ENCODE assay signal across 13 mouse cellular contexts in the genomic region with DNA sequence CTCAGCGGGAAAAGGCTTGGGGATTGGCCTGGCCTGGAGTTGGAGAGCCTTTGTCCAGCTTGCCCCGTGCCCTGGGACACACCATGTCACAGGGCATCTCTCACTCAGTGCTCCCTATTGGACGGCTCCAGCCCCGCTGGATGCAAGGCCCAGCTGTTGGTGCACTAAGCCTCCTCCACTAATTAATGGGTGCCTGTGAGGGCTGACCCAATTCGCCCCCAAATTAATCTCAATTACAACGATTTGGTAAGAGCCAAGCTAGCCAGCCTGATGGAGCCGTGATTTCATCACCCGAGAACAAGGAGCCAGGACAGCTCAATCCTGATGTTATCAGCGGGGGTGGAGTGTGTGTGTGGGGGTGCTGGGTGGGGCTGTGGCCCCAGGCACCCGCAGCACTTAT.
A peak's percentile ranks its signal among the peaks of the same experiment; 100 is the strongest.
DNase-seq lines count a peak whose midpoint lies in the region; ATAC-seq lines count a peak whose summit lies in the region.
"Had no signal": no experiment of that assay in that cellular context is flagged by ENCODE, and none has a peak within 500 bp of the region (broad histone marks: within the 10 kb centered on the region; RNA-seq: fewer than 3 reads in every experiment).

No protein-coding gene starts in this region.

- H3K36me3 ChIP-seq in midbrain, embryonic 10.5 days, result no peaks in the 10 kb centered on the region
- no peaks in the 10 kb centered on the region for H3K36me3 ChIP-seq in midbrain, embryonic 16.5 days (ENCODE audit: control insufficient read depth, insufficient read depth, low read length)

- ATAC-seq in midbrain, embryonic 16.5 days, result no peak

- H3K4me2 ChIP-seq in midbrain, embryonic 16.5 days (ENCODE audit: low read length), result no peak overlapping the region

- WGBS in midbrain, embryonic 10.5 days, result 43% methylated on average over 10 of the region's 10 CpGs
- 41% methylated on average over 10 of the region's 10 CpGs for WGBS in midbrain, embryonic 16.5 days

- H3K9me3 ChIP-seq in midbrain, embryonic 10.5 days (replicated peaks), result no peaks in the 10 kb centered on the region
- H3K9me3 ChIP-seq in midbrain, embryonic 16.5 days (replicated peaks; ENCODE audit: control insufficient read depth, low read length, poor library complexity, severe bottlenecking), result no peaks in the 10 kb centered on the region

- peak overlapping the region; percentile 33 for H3K27ac ChIP-seq in midbrain, embryonic 10.5 days (replicated peaks)
- no peak overlapping the region for H3K27ac ChIP-seq in midbrain, embryonic 16.5 days (ENCODE audit: low read length)
- H3K27ac ChIP-seq: gastrocnemius, adult 2 months had no signal

- H3K9ac ChIP-seq in midbrain, embryonic 16.5 days (ENCODE audit: low read depth, low read length), result no peak overlapping the region

- peak; percentile 21 for DNase-seq in embryo, embryonic 11 days
- DNase-seq in embryo, embryonic 9.5 days (ENCODE audit: extremely low spot score), result no peak
- DNase-seq in midbrain, embryonic 10.5 days (ENCODE audit: low spot score), result no peak
- peak; percentile 76 for DNase-seq in fat pad, adult 2 months (ENCODE audit: extremely low read depth, low read depth, low spot score)
- peak; percentile 73 for DNase-seq in retina, embryonic 14.5 days (ENCODE audit: low spot score)
- DNase-seq in urinary bladder, postnatal 10 days (ENCODE audit: low spot score), result no peak
- DNase-seq in thymus, postnatal 10 days (ENCODE audit: low spot score in 2 of 2), result no peak
- DNase-seq: B cell, adult 2 months; cerebellum, adult 9-10 months; gastrocnemius, adult 2 months; heart, postnatal 36 days; kidney, postnatal 25 days had no signal

- peaks cover 73% of the 10 kb centered on the region for H3K27me3 ChIP-seq in midbrain, embryonic 10.5 days (ENCODE audit: low read depth, poor library complexity, severe bottlenecking)
- H3K27me3 ChIP-seq in midbrain, embryonic 16.5 days (ENCODE audit: control insufficient read depth, insufficient read depth, low read depth, low read length), result no peaks in the 10 kb centered on the region

- no peak overlapping the region for H3K4me3 ChIP-seq in midbrain, embryonic 10.5 days
- H3K4me3 ChIP-seq in midbrain, embryonic 16.5 days (ENCODE audit: low read depth, low read length), result no peak overlapping the region
- H3K4me3 ChIP-seq: gastrocnemius, adult 2 months had no signal

- peaks cover 59% of the 10 kb centered on the region for H3K4me1 ChIP-seq in midbrain, embryonic 10.5 days
- H3K4me1 ChIP-seq in midbrain, embryonic 16.5 days (ENCODE audit: control insufficient read depth, insufficient read depth, low read length), result peaks cover 6% of the 10 kb centered on the region

Comparison
In these comparisons a context has a peak if more than half of its experiments do, and no peak if none do; other contexts are left out.
1. DNase-seq: peak in embryo, embryonic 11 days (single experiment), fat pad, adult 2 months (single experiment) and retina, embryonic 14.5 days (single experiment); none in embryo, embryonic 9.5 days (single experiment), midbrain, embryonic 10.5 days (single experiment), urinary bladder, postnatal 10 days (single experiment) and thymus, postnatal 10 days (0 of 2).